Mouse (Mus musculus) midbrain, embryonic 11.5 days (tissue): ENCODE data around the gene Bcl10. TPM values are rescaled to one million over a fixed set of nuclear protein-coding genes. Genes with fewer than 3 reads are reported as not detected.
"Not testable (repeated sequence)": the region's sequence is repeated elsewhere in the genome, so short reads cannot be mapped to it uniquely, and the experiment has no call there.

Source experiments
- ATAC-seq: fragments of 200-750 bp; cut with Nextera tagmentation; 2 replicates; pipeline ENCODE4 v1.8.0; 2017; ENCODE audit warnings: moderate TSS enrichment, moderate library complexity; ENCODE audit not compliant: low FRiP score
- DNase-seq: peaks from one replicate; pipeline ENCODE4 v3.0.0; 2015; ENCODE audit warnings: low spot score; ENCODE audit errors: missing footprints
- H3K27ac ChIP-seq: fragments of 300-500 bp; sonication (generic); 2 replicates; pipeline ENCODE4 v1.5.1; 2014; ENCODE audit warnings: low read depth, low read length
- H3K27me3 ChIP-seq: fragments of 300-500 bp; sonication (generic); 2 replicates; pipeline ENCODE4 v1.6.1; 2014; ENCODE audit warnings: mild to moderate bottlenecking, low read length, moderate library complexity, mixed read lengths; ENCODE audit not compliant: control insufficient read depth, insufficient read depth
- H3K36me3 ChIP-seq: fragments of 300-500 bp; sonication (generic); 2 replicates; pipeline ENCODE4 v1.6.1; 2014; ENCODE audit warnings: mild to moderate bottlenecking, low read length, moderate library complexity, mixed read lengths; ENCODE audit not compliant: control insufficient read depth, insufficient read depth
- H3K4me1 ChIP-seq: fragments of 300-500 bp; sonication (generic); 2 replicates; pipeline ENCODE4 v1.6.1; 2014; ENCODE audit warnings: low read length; ENCODE audit not compliant: control insufficient read depth, insufficient read depth
- H3K4me2 ChIP-seq: fragments of 300-500 bp; sonication (generic); 2 replicates; pipeline ENCODE4 v1.6.1; 2014; ENCODE audit warnings: mild to moderate bottlenecking, moderate library complexity
- H3K4me3 ChIP-seq: fragments of 300-500 bp; sonication (generic); 2 replicates; pipeline ENCODE4 v1.5.1; 2014; ENCODE audit warnings: low read depth, low read length
- H3K9ac ChIP-seq: fragments of 300-500 bp; sonication (generic); 2 replicates; pipeline ENCODE4 v1.6.1; 2014; ENCODE audit warnings: low read length
- H3K9me3 ChIP-seq: fragments of 300-500 bp; sonication (generic); 2 replicates; pipeline ENCODE4 v1.6.1; 2016; ENCODE audit warnings: low read length; ENCODE audit not compliant: control insufficient read depth
- WGBS: fragments of 180-500 bp; shearing (Covaris S2); extraction: QIAGEN DNeasy Blood & Tissue Kit; methylation state at CpG from one replicate; pipeline ENCODE4 v1.1.7; 2014; 5-methylcytosine and 5-hydroxymethylcytosine counted together
- polyA plus RNA-seq: library from polyadenylated mRNA; unstranded; fragments of >200 nt; fragmentation: Nextera tagmentation; extraction: Ambion mirVana; gene quantifications from 2 replicates; pipeline ENCODE4 v1.2.1, GENCODE M21; 2014

The Bcl10 gene
- polyA plus RNA-seq, 1 experiment from 2014 or later = 57.4 TPM

DNA sequence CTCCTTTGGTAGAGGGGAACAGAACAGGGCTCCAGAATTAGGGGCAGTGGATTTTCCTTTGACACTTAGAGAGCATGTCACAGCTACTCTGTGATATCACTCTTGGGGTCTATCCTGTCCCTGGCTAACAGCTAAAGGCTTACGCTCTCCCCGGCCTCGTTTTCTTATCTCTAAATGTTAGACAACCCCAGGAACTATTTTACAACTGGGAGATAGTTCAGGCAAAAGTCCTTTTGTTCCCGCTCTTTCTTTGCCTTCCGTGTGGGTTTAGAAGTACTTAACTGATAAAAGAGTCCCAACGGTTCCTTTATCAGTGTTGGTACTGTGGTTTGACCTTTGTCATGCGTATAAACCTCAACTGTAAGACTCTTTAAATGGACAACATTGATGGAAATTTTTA is 30.3 kb downstream of the Bcl10 start:
- Histone ChIP-seq H3K4me1 (peaks cover 3% of the 10 kb centered on the region; the same call in 1 of the 2 replicates), H3K9ac (no peak overlapping the region), H3K27me3 (no peaks in the 10 kb centered on the region; the same call in 1 of the 2 replicates), H3K4me3 (no peak overlapping the region), H3K4me2 (no peak overlapping the region), H3K36me3 (no peaks in the 10 kb centered on the region), H3K9me3 (no peaks in the 10 kb centered on the region), H3K27ac (no peak overlapping the region)
- 89% methylated on average over 7 of the region's 7 CpGs for WGBS
- ATAC-seq (no peak), DNase-seq (no peak)

DNA sequence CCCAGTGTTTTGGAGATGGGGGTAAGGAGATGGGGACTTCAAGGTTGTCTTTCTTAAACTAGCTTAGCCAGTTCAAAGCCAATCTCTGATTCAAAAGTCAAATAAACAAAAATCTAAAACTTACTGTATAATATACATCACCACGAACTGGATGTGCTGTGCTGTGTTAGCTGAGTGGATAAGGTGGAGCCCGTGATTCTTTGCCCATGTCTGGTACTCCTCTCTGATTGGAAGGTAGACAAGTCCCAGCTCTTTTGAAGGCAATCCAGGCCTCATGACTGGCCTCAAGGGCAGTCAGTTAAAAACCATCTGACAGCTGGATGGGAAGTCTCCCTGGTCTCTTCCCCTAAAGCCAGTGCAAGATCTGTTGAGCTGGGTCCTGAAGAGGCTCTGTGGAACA is 30.8 kb downstream of the Bcl10 start:
- Histone ChIP-seq H3K9me3 (no peaks in the 10 kb centered on the region), H3K4me3 (no peak overlapping the region), H3K4me1 (peaks cover 3% of the 10 kb centered on the region; the same call in 1 of the 2 replicates), H3K4me2 (no peak overlapping the region), H3K9ac (no peak overlapping the region), H3K27me3 (no peaks in the 10 kb centered on the region; the same call in 1 of the 2 replicates), H3K36me3 (no peaks in the 10 kb centered on the region), H3K27ac (no peak overlapping the region)
- ATAC-seq (no peak), DNase-seq (no peak)
- WGBS = 86% methylated on average over 2 of the region's 2 CpGs

DNA sequence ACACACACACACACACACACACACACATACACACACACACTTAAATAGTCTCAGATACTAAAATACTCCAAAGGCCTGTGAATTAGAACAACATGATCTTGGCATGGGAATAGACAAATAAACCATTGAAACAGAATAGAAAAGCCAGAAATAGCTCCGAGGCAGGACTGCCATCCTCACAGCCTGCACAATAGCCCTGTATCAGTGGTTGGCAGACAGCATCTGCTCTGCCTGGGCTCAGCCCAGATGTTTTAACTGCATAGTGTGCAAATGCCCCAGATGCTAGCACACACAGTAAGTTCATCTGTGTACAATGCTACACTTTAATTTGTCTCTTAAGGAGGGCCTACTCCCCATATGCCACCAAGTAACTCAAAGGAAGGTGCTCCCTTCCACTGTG is 37.2 kb downstream of the Bcl10 start:
- no peak for ATAC-seq
- Histone ChIP-seq H3K4me1 (peaks cover 14% of the 10 kb centered on the region), H3K27ac (no peak overlapping the region), H3K9ac (no peak overlapping the region), H3K4me2 (no peak overlapping the region), H3K36me3 (no peaks in the 10 kb centered on the region), H3K4me3 (no peak overlapping the region), H3K27me3 (peaks cover 19% of the 10 kb centered on the region), H3K9me3 (no peaks in the 10 kb centered on the region)
- 72% methylated on average over 1 of the region's 1 CpGs for WGBS
- no peak for DNase-seq

DNA sequence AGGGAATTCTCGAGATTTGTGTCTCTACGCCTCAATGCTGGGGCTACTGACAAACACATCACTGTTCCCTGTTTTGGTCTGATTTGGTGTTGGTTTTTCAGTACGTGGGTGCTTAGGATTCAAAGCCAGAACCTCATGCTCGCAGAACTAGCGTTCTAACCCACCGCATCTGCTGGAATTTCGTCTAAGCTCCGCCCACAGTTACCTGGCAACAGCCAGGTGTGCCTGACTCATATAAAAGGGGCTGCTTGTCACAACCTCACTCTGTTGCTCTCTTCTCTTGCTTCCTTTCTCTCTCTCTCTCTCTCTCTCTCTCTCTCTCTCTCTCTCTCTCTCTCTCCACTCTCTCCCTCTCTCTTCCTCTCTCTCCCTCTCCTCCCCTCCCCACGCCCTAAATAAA is 39.8 kb downstream of the Bcl10 start:
- Histone ChIP-seq H3K4me3 (no peak overlapping the region), H3K9ac (no peak overlapping the region), H3K9me3 (no peaks in the 10 kb centered on the region), H3K27me3 (peaks cover 19% of the 10 kb centered on the region), H3K27ac (no peak overlapping the region), H3K36me3 (no peaks in the 10 kb centered on the region), H3K4me2 (no peak overlapping the region), H3K4me1 (peaks cover 14% of the 10 kb centered on the region)
- DNase-seq (no peak), ATAC-seq (no peak)
- WGBS = 15% methylated on average over 9 of the region's 9 CpGs

- Histone ChIP-seq H3K9ac (no peak overlapping the region), H3K27ac (no peak overlapping the region), H3K9me3 (no peaks in the 10 kb centered on the region), H3K36me3 (no peaks in the 10 kb centered on the region), H3K4me3 (peak overlapping the region; percentile 13; the same call in 1 of the 2 replicates), H3K27me3 (peaks cover 19% of the 10 kb centered on the region), H3K4me1 (peaks cover 14% of the 10 kb centered on the region), H3K4me2 (peak overlapping the region; percentile 41)
- peak; percentile 66 for ATAC-seq
- DNase-seq = peak; percentile 94
- WGBS = 15% methylated on average over 31 of the region's 31 CpGs
Observed at GRCm38 (mm10) chr3:145963101-145964017, 40.8 kb downstream of the Bcl10 start.

GRCm38 (mm10) chr3:145964018-145964387 is 41.4 kb downstream of the Bcl10 start:
- no peaks in the 10 kb centered on the region for H3K36me3 ChIP-seq
- H3K4me3 ChIP-seq = peak overlapping the region; percentile 13; the same call in 1 of the 2 replicates
- no peaks in the 10 kb centered on the region for H3K9me3 ChIP-seq
- peak overlapping the region; percentile 41 for H3K4me2 ChIP-seq
- peaks cover 14% of the 10 kb centered on the region for H3K4me1 ChIP-seq
- 12% methylated on average over 10 of the region's 10 CpGs for WGBS
- ATAC-seq = peak; percentile 84
- peak; percentile 93 for DNase-seq
- no peak overlapping the region for H3K9ac ChIP-seq
- peaks cover 19% of the 10 kb centered on the region for H3K27me3 ChIP-seq
- no peak overlapping the region for H3K27ac ChIP-seq

- Histone ChIP-seq H3K4me2 (peak overlapping the region; percentile 41), H3K9ac (no peak overlapping the region; the same call in 1 of the 2 replicates), H3K36me3 (no peaks in the 10 kb centered on the region), H3K4me3 (no peak overlapping the region), H3K9me3 (no peaks in the 10 kb centered on the region), H3K27me3 (peaks cover 19% of the 10 kb centered on the region), H3K4me1 (peaks cover 14% of the 10 kb centered on the region), H3K27ac (no peak overlapping the region)
- whole genome bisulfite sequencing = 9% methylated on average over 10 of the region's 10 CpGs
- DNase-seq (peak; percentile 93), ATAC-seq (peak; percentile 79)
Observed at GRCm38 (mm10) chr3:145964473-145964872, 41.9 kb downstream of the Bcl10 start.

DNA sequence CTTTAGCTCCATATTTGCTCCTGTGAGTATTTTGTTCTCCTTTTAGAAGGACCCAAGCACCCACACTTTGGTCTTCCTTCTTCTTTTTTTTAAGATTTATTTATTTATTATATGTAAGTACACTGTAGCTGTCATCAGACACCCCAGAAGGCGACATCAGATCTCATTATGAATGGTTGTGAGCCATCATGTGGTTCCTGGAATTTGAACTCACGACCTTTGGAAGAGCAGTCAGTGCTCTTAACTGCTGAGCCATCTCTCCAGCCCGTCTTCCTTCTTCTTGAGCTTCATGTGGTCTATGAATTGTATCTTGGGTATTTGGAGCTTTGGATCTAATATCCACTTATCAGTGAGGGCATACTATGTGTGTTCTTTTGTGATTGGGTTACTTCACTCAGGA is 43.0 kb downstream of the Bcl10 start:
- not testable (repeated sequence) for H3K9me3 ChIP-seq

DNA sequence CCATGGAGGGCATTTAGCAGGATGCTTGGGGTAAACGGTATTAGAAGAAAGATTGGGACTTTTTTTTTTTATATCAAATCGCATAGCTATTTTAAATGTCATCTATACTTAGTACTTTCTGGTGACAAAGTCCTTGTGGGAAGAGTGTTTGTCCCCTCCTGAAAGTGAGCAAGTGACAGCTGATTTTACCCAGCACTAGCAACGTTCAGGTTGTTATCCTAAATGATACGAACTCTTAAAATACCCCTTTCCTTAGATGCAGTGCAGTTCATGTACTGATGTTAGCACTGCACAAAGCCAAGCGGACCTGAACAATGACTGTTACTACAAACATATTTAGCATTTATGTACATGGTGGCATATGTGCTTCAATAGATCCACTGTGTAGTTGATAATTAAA is 44.2 kb downstream of the Bcl10 start:
- no peak overlapping the region for H3K4me2 ChIP-seq
- DNase-seq (no peak), ATAC-seq (no peak)
- peaks cover 14% of the 10 kb centered on the region for H3K4me1 ChIP-seq
- H3K36me3 ChIP-seq = no peaks in the 10 kb centered on the region
- 95% methylated on average over 5 of the region's 5 CpGs for WGBS
- H3K9me3 ChIP-seq = no peaks in the 10 kb centered on the region
- peaks cover 17% of the 10 kb centered on the region for H3K27me3 ChIP-seq
- H3K4me3 ChIP-seq = no peak overlapping the region
- H3K27ac ChIP-seq = no peak overlapping the region
- H3K9ac ChIP-seq = no peak overlapping the region

More for the DNA sequence above, 43.0 kb downstream of the Bcl10 start:
- Histone ChIP-seq H3K27me3 (peaks cover 19% of the 10 kb centered on the region), H3K4me1 (peaks cover 14% of the 10 kb centered on the region)
- not testable (repeated sequence) for DNase-seq, H3K9ac ChIP-seq, H3K27ac ChIP-seq, H3K4me2 ChIP-seq, H3K4me3 ChIP-seq, H3K36me3 ChIP-seq, ATAC-seq
- WGBS = 79% methylated on average over 3 of the region's 3 CpGs
